Mouse (Mus musculus) hindbrain, embryonic 12.5 days (tissue): ENCODE measurements around the gene 6030468B19Rik. TPM values are rescaled to one million over a fixed set of nuclear protein-coding genes. Genes with fewer than 3 reads are reported as not detected.

Source experiments
- ATAC-seq: fragments of 200-750 bp; cut with Nextera tagmentation; 2 replicates; pipeline ENCODE4 v1.8.0; 2017; ENCODE audit warnings: moderate TSS enrichment; ENCODE audit not compliant: low FRiP score
- H3K27ac ChIP-seq: fragments of 300-500 bp; sonication (generic); 2 replicates; pipeline ENCODE4 v1.5.1; 2016; ENCODE audit warnings: mild to moderate bottlenecking
- H3K27me3 ChIP-seq: fragments of 300-500 bp; sonication (generic); 2 replicates; pipeline ENCODE4 v1.6.1; 2016; ENCODE audit warnings: mild to moderate bottlenecking
- H3K36me3 ChIP-seq: fragments of 300-500 bp; sonication (generic); 2 replicates; pipeline ENCODE4 v1.6.1; 2016; ENCODE audit warnings: mild to moderate bottlenecking
- H3K4me1 ChIP-seq: fragments of 300-500 bp; sonication (generic); 2 replicates; pipeline ENCODE4 v1.6.1; 2016
- H3K4me2 ChIP-seq: fragments of 300-500 bp; sonication (generic); replicated peaks from 2 replicates; pipeline ENCODE4 v1.6.1; 2016; ENCODE audit warnings: mild to moderate bottlenecking
- H3K4me3 ChIP-seq: fragments of 300-500 bp; sonication (generic); 2 replicates; pipeline ENCODE4 v1.5.1; 2016; ENCODE audit warnings: mild to moderate bottlenecking
- H3K9ac ChIP-seq: fragments of 300-500 bp; sonication (generic); 2 replicates; pipeline ENCODE4 v1.6.1; 2016; ENCODE audit warnings: mild to moderate bottlenecking, moderate library complexity
- H3K9me3 ChIP-seq: fragments of 300-500 bp; sonication (generic); replicated peaks from 2 replicates; pipeline ENCODE4 v1.6.1; 2016; ENCODE audit warnings: mild to moderate bottlenecking
- WGBS: fragments of 180-500 bp; shearing (Covaris S2); methylation state at CpG from one replicate; pipeline ENCODE4 v1.1.7; 2016; 5-methylcytosine and 5-hydroxymethylcytosine counted together
- polyA plus RNA-seq: library from polyadenylated mRNA; unstranded; fragments of >200 nt; fragmentation: Nextera tagmentation; extraction: Ambion mirVana; gene quantifications from 2 replicates; pipeline ENCODE4 v1.2.1, GENCODE M21; 2016

The 6030468B19Rik gene
- polyA plus RNA-seq, 1 experiment from 2014 or later: 0.67 TPM

DNA sequence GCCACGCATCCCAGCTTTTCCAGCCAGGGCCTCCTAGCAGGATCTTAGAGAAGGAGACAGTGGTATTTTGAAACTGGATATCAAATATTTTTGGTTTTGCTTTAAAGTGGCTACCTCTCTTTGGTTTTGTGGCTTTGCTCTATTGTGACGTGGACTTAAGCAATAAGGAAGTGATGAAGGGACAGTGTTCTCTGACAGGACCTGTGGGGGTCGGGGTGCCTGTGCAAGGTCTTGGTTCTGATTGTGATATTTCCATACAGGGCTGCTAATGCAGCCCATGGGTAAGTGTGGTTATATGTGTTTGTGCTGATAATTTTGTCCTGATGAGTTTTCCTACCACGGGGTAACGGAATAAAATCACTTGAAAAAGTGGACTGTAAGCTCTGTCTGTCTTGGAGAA lies 57.9 kb downstream of the 6030468B19Rik start:
- ATAC-seq: no peak
- H3K36me3 ChIP-seq: peaks cover 41% of the 10 kb centered on the region
- no peak overlapping the region for H3K27ac ChIP-seq
- H3K9ac ChIP-seq: no peak overlapping the region
- 94% methylated on average over 5 of the region's 5 CpGs for WGBS
- H3K4me2 ChIP-seq: no peak overlapping the region
- no peaks in the 10 kb centered on the region for H3K9me3 ChIP-seq
- H3K4me1 ChIP-seq: peaks cover 8% of the 10 kb centered on the region
- H3K27me3 ChIP-seq: peaks cover 18% of the 10 kb centered on the region
- no peak overlapping the region for H3K4me3 ChIP-seq

DNA sequence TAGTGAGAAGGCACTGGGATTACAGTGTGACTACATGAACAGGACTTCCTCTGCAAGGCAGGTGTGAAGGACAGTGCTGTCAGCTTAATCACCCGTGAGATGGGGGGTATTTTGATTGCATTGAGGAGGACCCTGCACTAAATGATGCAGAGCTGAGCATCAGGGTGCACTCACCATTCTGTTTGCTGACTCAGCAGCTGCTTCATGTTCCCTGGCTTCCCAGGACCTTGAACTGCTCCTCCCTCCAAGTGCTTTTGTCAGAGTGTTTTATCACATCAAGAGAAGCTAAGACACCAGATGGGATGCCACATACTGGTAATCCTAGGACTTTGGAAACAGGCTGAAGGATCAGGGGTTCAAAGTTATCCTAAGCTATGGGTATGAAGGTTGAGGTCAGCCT lies 58.5 kb downstream of the 6030468B19Rik start:
- Histone ChIP-seq H3K27me3 (peaks cover 24% of the 10 kb centered on the region), H3K36me3 (peaks cover 41% of the 10 kb centered on the region), H3K9ac (no peak overlapping the region)

More for the DNA sequence above, 58.5 kb downstream of the 6030468B19Rik start:
- no peak overlapping the region for H3K4me3 ChIP-seq
- peaks cover 9% of the 10 kb centered on the region; the same call in 1 of the 2 replicates for H3K4me1 ChIP-seq
- no peak overlapping the region for H3K4me2 ChIP-seq
- WGBS: 88% methylated on average over 1 of the region's 1 CpGs
- H3K9me3 ChIP-seq: no peaks in the 10 kb centered on the region
- no peak for ATAC-seq
- no peak overlapping the region for H3K27ac ChIP-seq

Other genes with a start within 250 kb of the 6030468B19Rik start
- gene Tnrc6c, start 143.4 kb upstream of the 6030468B19Rik start, polyA plus RNA-seq: 26.3 and 28.3 TPM in 2 replicates
- 1.2 and 2.0 TPM in 2 replicates for gene Tmc8, start 15.6 kb upstream of the 6030468B19Rik start, polyA plus RNA-seq
- gene Tmc6, start 15.5 kb upstream of the 6030468B19Rik start, polyA plus RNA-seq: 9.2 and 11.3 TPM in 2 replicates
- 0.47 and 0.50 TPM in 2 replicates for gene Gm20708, start 12.0 kb downstream of the 6030468B19Rik start, polyA plus RNA-seq
- gene Syngr2, start 12.0 kb downstream of the 6030468B19Rik start, polyA plus RNA-seq: 24.2 and 24.4 TPM in 2 replicates
- 2.9 and 4.6 TPM in 2 replicates for gene Afmid, start 28.3 kb downstream of the 6030468B19Rik start, polyA plus RNA-seq
- 57.9 and 59.0 TPM in 2 replicates for gene Tk1, start 28.4 kb downstream of the 6030468B19Rik start, polyA plus RNA-seq
- 181 and 190 TPM in 2 replicates for gene Birc5, start 51.6 kb downstream of the 6030468B19Rik start, polyA plus RNA-seq
- gene Tmem235, start 63.1 kb downstream of the 6030468B19Rik start, polyA plus RNA-seq: not detected in 2 replicates
- gene Tha1, start 75.8 kb downstream of the 6030468B19Rik start, polyA plus RNA-seq: 2.7 and 3.1 TPM in 2 replicates
- 10.4 and 11.8 TPM in 2 replicates for gene Socs3, start 172.4 kb downstream of the 6030468B19Rik start, polyA plus RNA-seq
- 41.8 and 46.7 TPM in 2 replicates for gene Pgs1, start 188.6 kb downstream of the 6030468B19Rik start, polyA plus RNA-seq